Mouse (Mus musculus) CD4-positive, CD25-positive, alpha-beta regulatory T cell (primary cell): Measurements from ENCODE around the gene Olfr772. TPM values are rescaled to one million over a fixed set of nuclear protein-coding genes. Genes with fewer than 3 reads are reported as not detected.

Experiments
- polyA plus RNA-seq: library from polyadenylated mRNA; unstranded; fragments of 100-300 nt; shearing (Covaris generic); gene quantifications from one replicate; pipeline ENCODE4 v1.2.1, GENCODE M21; 2017

The Olfr772 gene
- polyA plus RNA-seq = not detected

DNA sequence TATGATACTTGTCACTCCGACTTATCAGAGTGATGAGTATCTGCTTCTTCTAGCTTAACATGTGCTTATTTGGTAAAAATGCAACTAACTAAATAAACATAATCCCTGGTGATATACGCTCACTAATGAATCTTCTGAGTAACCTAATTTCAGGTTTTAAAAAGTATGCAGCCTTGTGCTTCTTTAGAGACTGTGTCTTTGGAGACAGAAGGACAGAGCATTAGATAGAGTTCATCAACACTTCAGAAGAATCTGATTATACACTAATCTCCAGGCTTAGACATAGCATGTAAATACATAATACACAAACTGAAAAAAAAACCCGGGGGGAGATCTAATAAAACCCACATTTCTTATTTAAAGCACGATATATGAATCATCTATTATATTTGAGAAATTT lies at the start of gene Olfr772:
TSS of gene Olfr772 (minus strand) at position 101 of the 400 bp plus-strand sequence.

DNA sequence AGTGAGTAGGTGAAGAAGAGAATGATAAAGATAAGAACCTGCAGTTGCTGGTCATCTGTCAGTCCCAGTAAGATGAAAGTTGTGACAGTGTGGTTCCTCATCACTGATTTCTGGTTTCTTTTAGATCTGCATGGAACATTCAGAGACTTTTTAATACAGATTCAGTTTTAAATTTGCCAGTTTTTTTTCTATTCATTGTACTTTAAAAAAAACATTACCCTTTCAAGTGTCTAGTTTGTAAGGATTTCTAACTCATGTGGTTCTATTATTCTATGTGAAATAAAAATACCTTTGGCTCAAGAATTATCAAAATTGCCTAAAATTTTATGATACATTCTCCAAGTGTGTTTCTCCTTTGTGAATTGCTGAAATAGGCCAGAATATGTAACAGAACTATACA lies 9.6 kb upstream of the Olfr772 start, which contains the start of gene Olfr773:
TSS of gene Olfr773 (minus strand) at position 101 of the 400 bp plus-strand sequence.

DNA sequence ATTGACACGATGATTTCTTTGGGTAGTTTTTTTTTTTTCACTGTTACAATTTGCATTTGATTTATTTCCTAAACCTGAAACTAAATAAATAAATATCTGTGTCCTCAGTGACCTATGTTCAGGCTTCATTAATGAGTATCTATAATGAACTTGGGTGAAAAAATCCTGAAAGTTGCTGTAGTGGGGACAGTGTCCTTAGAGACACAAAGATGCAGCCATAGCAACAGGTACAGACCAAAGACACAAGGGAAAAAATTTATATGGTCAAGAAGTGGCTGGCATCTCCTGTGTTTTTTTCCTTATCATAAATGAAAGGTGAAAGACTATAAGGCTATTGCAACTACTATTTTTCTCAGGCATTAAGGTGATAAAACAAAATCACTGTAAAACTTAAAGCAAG lies 13.1 kb downstream of the Olfr772 start, which contains the start of gene Olfr771:
TSS of gene Olfr771 (minus strand) at position 101 of the 400 bp plus-strand sequence.

DNA sequence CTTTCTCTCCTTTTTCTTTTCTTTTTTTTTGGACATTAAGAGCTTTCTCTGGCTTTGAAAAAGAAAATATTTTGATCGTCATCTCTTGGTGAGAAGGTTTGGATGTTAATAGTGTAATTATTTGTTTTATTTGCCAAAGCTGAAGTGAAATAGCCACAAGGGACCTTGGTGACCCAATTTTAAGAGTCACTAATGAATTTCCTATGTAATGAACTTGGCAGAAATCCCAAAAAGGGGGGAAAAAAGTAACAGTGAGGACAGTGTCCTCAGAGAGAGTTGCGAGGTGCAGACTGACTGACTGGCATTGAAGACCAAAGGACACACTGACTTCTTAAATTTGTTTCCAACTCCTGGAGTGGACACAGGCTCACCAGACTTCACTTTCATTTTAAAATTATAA lies 38.8 kb downstream of the Olfr772 start, which contains the start of gene Olfr770:
TSS of gene Olfr770 (minus strand) at position 101 of the 400 bp plus-strand sequence.

Other genes with a start within 250 kb of the Olfr772 start
- gene Itga7, start 244.1 kb downstream of the Olfr772 start, polyA plus RNA-seq = 4.0 TPM
- not detected for gene Mettl7b, start 216.9 kb downstream of the Olfr772 start, polyA plus RNA-seq
- not detected for gene Olfr9, start 188.5 kb downstream of the Olfr772 start, polyA plus RNA-seq
- not detected for gene Olfr763, start 167.1 kb downstream of the Olfr772 start, polyA plus RNA-seq
- gene Olfr764-ps1, start 138.0 kb downstream of the Olfr772 start, polyA plus RNA-seq = not detected
- not detected for gene Olfr765, start 127.9 kb downstream of the Olfr772 start, polyA plus RNA-seq
- not detected for gene Olfr766-ps1, start 108.9 kb downstream of the Olfr772 start, polyA plus RNA-seq
- not detected for gene Olfr767, start 95.0 kb downstream of the Olfr772 start, polyA plus RNA-seq
- gene Olfr768, start 78.5 kb downstream of the Olfr772 start, polyA plus RNA-seq = not detected
- gene Olfr769, start 60.1 kb downstream of the Olfr772 start, polyA plus RNA-seq = 0.04 TPM
- not detected for gene Olfr770, start 38.9 kb downstream of the Olfr772 start, polyA plus RNA-seq
- gene Olfr771, start 13.2 kb downstream of the Olfr772 start, polyA plus RNA-seq = not detected
- not detected for gene Olfr773, start 9.5 kb upstream of the Olfr772 start, polyA plus RNA-seq
- not detected for gene Olfr774, start 58.3 kb upstream of the Olfr772 start, polyA plus RNA-seq
- gene Olfr775, start 70.5 kb upstream of the Olfr772 start, polyA plus RNA-seq = not detected
- not detected for gene Olfr776, start 81.2 kb upstream of the Olfr772 start, polyA plus RNA-seq
- not detected for gene Olfr777, start 93.6 kb upstream of the Olfr772 start, polyA plus RNA-seq
- gene Olfr780, start 140.2 kb upstream of the Olfr772 start, polyA plus RNA-seq = not detected
- gene Olfr781, start 150.9 kb upstream of the Olfr772 start, polyA plus RNA-seq = not detected
- not detected for gene Olfr782, start 170.9 kb upstream of the Olfr772 start, polyA plus RNA-seq
- 0.07 TPM for gene Olfr784, start 206.2 kb upstream of the Olfr772 start, polyA plus RNA-seq
- not detected for gene Olfr785, start 227.5 kb upstream of the Olfr772 start, polyA plus RNA-seq
- not detected for gene Olfr786, start 249.4 kb upstream of the Olfr772 start, polyA plus RNA-seq